Mouse (Mus musculus) embryo, embryonic 11 days (tissue): ENCODE results near the gene Appl2.

Experiments used
- DNase-seq: peaks from one replicate; pipeline ENCODE4 v3.0.0-alpha.2; 2015

The Appl2 gene

GRCm38 (mm10) chr10:83563005-83563404 is 85.5 kb downstream of the Appl2 start:
- no peak for DNase-seq
